12 mouse cellular contexts compared by ENCODE assay signal in genomic region chr15:26639726-26640125, GRCm38 (mm10).
DNase-seq lines count a peak whose midpoint lies in the region; ATAC-seq and TF ChIP-seq lines count a peak whose summit lies in the region.
"Had no signal": no experiment of that assay in that cellular context is flagged by ENCODE, and none has a peak within 500 bp of the region (broad histone marks: within the 10 kb centered on the region; RNA-seq: fewer than 3 reads in every experiment).

No protein-coding gene starts in this region.

- H3K4me3 ChIP-seq in CH12.LX (replicated peaks in 1 of 3; ENCODE audit: low read depth in 2 of 3, low read length in 2 of 3, poor library complexity in 1 of 3), result no peak overlapping the region
- H3K4me3 ChIP-seq: erythroblast, embryonic 14.5 days; limb, embryonic 12.5 days had no signal

- H3K9me3 ChIP-seq in CH12.LX (replicated peaks; ENCODE audit: low read length), result no peaks in the 10 kb centered on the region
- H3K9me3 ChIP-seq: limb, embryonic 12.5 days had no signal

- no peak for TF ChIP-seq POLR2A in CH12.LX (IDR thresholded peaks at IDR 0.05; ENCODE audit: low read depth, low read length)

- in situ Hi-C loops in CH12.LX (cut with MboI; ENCODE audit: low pct_ligation_motif_present, low pct_unique_long_range_greater_than_20kb, low sequenced_read_pairs), result no loop called here

- H3K4me2 ChIP-seq in CH12.LX (ENCODE audit: insufficient read depth, low read depth, poor library complexity, severe bottlenecking), result no peak overlapping the region
- H3K4me2 ChIP-seq: limb, embryonic 12.5 days had no signal

- TF ChIP-seq EP300 in CH12.LX (IDR thresholded peaks at IDR 0.05; ENCODE audit: low read length), result no peak

- ATAC-seq in frontal cortex, adult (ENCODE audit: low TSS enrichment), result peak; percentile 81
- ATAC-seq in CD4-positive, CD25-positive, alpha-beta regulatory T cell, adult 4 months, result no peak

- no peak for DNase-seq in frontal cortex, postnatal 14 days (ENCODE audit: low spot score in 2 of 2)
- peak; percentile 12 for DNase-seq in layer of hippocampus, adult 11-12 months (ENCODE audit: low spot score)
- DNase-seq in layer of hippocampus, adult 9-11 months, result no peak
- DNase-seq in CH12.LX (ENCODE audit: extremely low read depth), result peak; percentile 35
- peak; percentile 17 for DNase-seq in ZHBTc4 (ENCODE audit: low read depth, low spot score)
- DNase-seq: cerebellum, adult 11-12 months; gastrocnemius, postnatal 10 days; heart, postnatal 14 days had no signal

- dilution Hi-C loops in CH12.LX (cut with MboI; ENCODE audit: extremely low pct_ligation_motif_present, extremely low pct_unique_long_range_greater_than_20kb, low sequenced_read_pairs), result no loop called here

- no peak overlapping the region for H3K27ac ChIP-seq in CH12.LX (ENCODE audit: insufficient read depth, low read depth)
- H3K27ac ChIP-seq: limb, embryonic 12.5 days had no signal

- H3K79me2 ChIP-seq in CH12.LX (replicated peaks; ENCODE audit: control insufficient read depth, extremely low read depth, insufficient read depth, poor library complexity, severe bottlenecking), result no peaks in the 10 kb centered on the region

- H3K27me3 ChIP-seq in CH12.LX (replicated peaks), result no peaks in the 10 kb centered on the region
- H3K27me3 ChIP-seq: limb, embryonic 12.5 days had no signal

- TF ChIP-seq CTCF in CH12.LX (conservative IDR thresholded peaks at IDR 0.05 in 1 of 2, IDR thresholded peaks at IDR 0.05 in 1 of 2; ENCODE audit: low read depth in 2 of 2, low read length in 2 of 2), result peak; percentile 20 to 49; a peak in 2 of 4 replicates

- H3K4me1 ChIP-seq in CH12.LX (ENCODE audit: control insufficient read depth in 1 of 2, insufficient read depth in 2 of 2), result no peaks in the 10 kb centered on the region
- H3K4me1 ChIP-seq: limb, embryonic 12.5 days had no signal

- TF ChIP-seq RAD21 in CH12.LX (IDR thresholded peaks at IDR 0.05; ENCODE audit: low read depth, low read length), result peak; percentile 18

- H3K9ac ChIP-seq in CH12.LX (ENCODE audit: insufficient read depth, low read depth), result no peak overlapping the region
- H3K9ac ChIP-seq: limb, embryonic 12.5 days had no signal

- no peaks in the 10 kb centered on the region for H3K36me3 ChIP-seq in CH12.LX (replicated peaks in 1 of 2; ENCODE audit: control insufficient read depth in 1 of 2, insufficient read depth in 1 of 2, low read length in 1 of 2)
- H3K36me3 ChIP-seq: limb, embryonic 12.5 days had no signal

TF ChIP-seq in CH12.LX, 34 proteins besides CTCF, POLR2A, EP300 and RAD21:
- TF ChIP-seq NRF1 (IDR thresholded peaks at IDR 0.05; ENCODE audit: low read depth, low read length) (no peak), SMC3 (IDR thresholded peaks at IDR 0.05; ENCODE audit: low read depth, low read length) (peak; percentile 38), TBP (conservative IDR thresholded peaks at IDR 0.05; ENCODE audit: low read depth, low read length) (no peak)

Comparison
In these comparisons a context has a peak if more than half of its experiments do, and no peak if none do; other contexts are left out.
1. DNase-seq: peak in layer of hippocampus, adult 11-12 months (single experiment), CH12.LX (single experiment) and ZHBTc4 (single experiment); none in frontal cortex, postnatal 14 days (0 of 2) and layer of hippocampus, adult 9-11 months (single experiment).